Mouse (Mus musculus): ENCODE data around the gene Clec12a. TPM values are rescaled to one million over a fixed set of nuclear protein-coding genes. Genes with fewer than 3 reads are reported as not detected.

The Clec12a gene
- polyA plus RNA-seq, 1 experiment from 2014 or later: 1.0 TPM

DNA sequence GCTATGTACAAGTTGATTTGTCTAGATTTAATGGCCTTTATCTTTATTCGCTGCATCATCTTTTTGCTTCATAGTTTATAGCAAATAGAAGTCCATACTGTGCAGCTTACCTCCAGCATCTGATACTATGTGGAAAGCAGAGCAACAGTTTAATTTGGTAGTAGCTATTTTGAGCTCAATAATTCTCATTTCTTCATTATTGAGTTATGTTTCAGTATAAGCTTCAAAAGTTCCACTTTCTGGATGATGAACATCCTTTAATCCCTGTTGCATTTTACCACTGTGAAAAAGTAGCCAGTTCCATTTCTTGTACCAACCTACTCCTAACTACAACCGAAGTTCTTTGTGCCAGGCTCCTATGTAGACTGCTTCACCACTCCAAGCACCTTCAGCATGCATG, 66.1 kb downstream of the Clec12a start, which contains the start of gene Clec9a:
TSS of gene Clec9a (plus strand) at position 301 of the 400 bp plus-strand sequence.
- WGBS: 88% methylated on average over 2 of the region's 2 CpGs
- Histone ChIP-seq H3K4me1 (replicated peaks; ENCODE audit: control insufficient read depth, insufficient read depth, low read length) (no peaks in the 10 kb centered on the region), H3K36me3 (ENCODE audit: control insufficient read depth, insufficient read depth, low read length) (no peaks in the 10 kb centered on the region), H3K9me3 (ENCODE audit: control insufficient read depth, low read length) (no peaks in the 10 kb centered on the region), H3K27ac (ENCODE audit: low read depth) (no peak within 1 kb of the TSS), H3K4me2 (ENCODE audit: low read length) (no peak within 1 kb of the TSS), H3K9ac (ENCODE audit: low read length) (no peak within 1 kb of the TSS), H3K27me3 (replicated peaks; ENCODE audit: control insufficient read depth, insufficient read depth, low read length) (no peaks in the 10 kb centered on the region), H3K4me3 (ENCODE audit: low read depth, low read length) (no peak within 1 kb of the TSS)
- DNase-seq (ENCODE audit: low spot score) (no peak), ATAC-seq (replicated peaks; ENCODE audit: low FRiP score, low TSS enrichment, low read depth) (no peak)

DNA sequence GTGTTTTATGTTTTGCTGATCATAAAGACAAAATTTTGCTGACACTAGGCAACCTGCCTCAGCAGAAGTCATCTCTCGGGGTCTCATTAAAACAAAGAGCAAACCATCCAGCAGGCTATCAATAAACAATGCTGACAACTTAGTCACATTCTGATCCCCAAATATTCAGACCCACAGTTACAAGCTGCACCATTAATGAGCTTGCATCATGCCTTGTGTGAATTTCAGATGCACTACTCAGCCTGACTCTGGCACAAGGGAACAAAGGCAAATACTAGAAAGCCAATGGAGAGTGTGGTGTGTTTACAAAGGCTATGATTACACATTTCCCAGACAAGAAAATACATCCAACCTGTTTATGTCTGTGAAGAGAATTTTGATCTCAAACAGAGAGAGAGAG, 71.7 kb downstream of the Clec12a start:
- ATAC-seq (replicated peaks; ENCODE audit: low FRiP score, low TSS enrichment, low read depth) (no peak), DNase-seq (ENCODE audit: low spot score) (no peak)
- Histone ChIP-seq H3K9ac (ENCODE audit: low read length) (no peak overlapping the region), H3K27me3 (replicated peaks; ENCODE audit: control insufficient read depth, insufficient read depth, low read length) (no peaks in the 10 kb centered on the region), H3K27ac (ENCODE audit: low read depth) (no peak overlapping the region), H3K4me3 (ENCODE audit: low read depth, low read length) (no peak overlapping the region), H3K9me3 (ENCODE audit: control insufficient read depth, low read length) (no peaks in the 10 kb centered on the region), H3K4me2 (ENCODE audit: low read length) (no peak overlapping the region), H3K36me3 (ENCODE audit: control insufficient read depth, insufficient read depth, low read length) (no peaks in the 10 kb centered on the region), H3K4me1 (replicated peaks; ENCODE audit: control insufficient read depth, insufficient read depth, low read length) (no peaks in the 10 kb centered on the region)
- WGBS: 57% methylated on average over 1 of the region's 1 CpGs

Other genes with a start within 250 kb of the Clec12a start
- gene Clec2e, start 241.8 kb upstream of the Clec12a start, polyA plus RNA-seq (2014; fragmentation: Nextera tagmentation; extraction: Ambion mirVana): 0.27 and 0.68 TPM in 2 replicates
- 0.43 and 0.89 TPM in 2 replicates for gene Clec2d, start 162.1 kb upstream of the Clec12a start, polyA plus RNA-seq (2014; fragmentation: Nextera tagmentation; extraction: Ambion mirVana)
- 0.51 TPM in 1 of 2 replicates, not detected in the other for gene Cd69, start 67.3 kb upstream of the Clec12a start, polyA plus RNA-seq (2014; fragmentation: Nextera tagmentation; extraction: Ambion mirVana)
- not detected in 2 replicates for gene 4922502D21Rik, start 10.9 kb upstream of the Clec12a start, polyA plus RNA-seq (2014; fragmentation: Nextera tagmentation; extraction: Ambion mirVana)
- gene Clec12b, start 43.2 kb downstream of the Clec12a start, polyA plus RNA-seq (2014; fragmentation: Nextera tagmentation; extraction: Ambion mirVana): not detected in 2 replicates
- gene Clec1b, start 54.6 kb downstream of the Clec12a start, polyA plus RNA-seq (2014; fragmentation: Nextera tagmentation; extraction: Ambion mirVana): 1.2 and 1.7 TPM in 2 replicates
- 0.24 TPM in 2 replicates for gene Clec9a, start 66.2 kb downstream of the Clec12a start, polyA plus RNA-seq (2014; fragmentation: Nextera tagmentation; extraction: Ambion mirVana)
- gene Clec1a, start 109.3 kb downstream of the Clec12a start, polyA plus RNA-seq (2014; fragmentation: Nextera tagmentation; extraction: Ambion mirVana): 3.4 and 4.5 TPM in 2 replicates
- gene Olr1, start 164.5 kb downstream of the Clec12a start, polyA plus RNA-seq (2014; fragmentation: Nextera tagmentation; extraction: Ambion mirVana): 0.16 TPM in 1 of 2 replicates, not detected in the other
- 0.23 TPM in 2 replicates for gene Tmem52b, start 169.9 kb downstream of the Clec12a start, polyA plus RNA-seq (2014; fragmentation: Nextera tagmentation; extraction: Ambion mirVana)
- gene Gabarapl1, start 190.5 kb downstream of the Clec12a start, polyA plus RNA-seq (2014; fragmentation: Nextera tagmentation; extraction: Ambion mirVana): 15.8 and 16.5 TPM in 2 replicates
- gene Klre1, start 235.2 kb downstream of the Clec12a start, polyA plus RNA-seq (2014; fragmentation: Nextera tagmentation; extraction: Ambion mirVana): not detected in 2 replicates
- 0.69 and 0.97 TPM in 2 replicates for gene Klrd1, start 249.1 kb downstream of the Clec12a start, polyA plus RNA-seq (2014; fragmentation: Nextera tagmentation; extraction: Ambion mirVana)

Measured in intestine, embryonic 14.5 days (tissue).